19 mouse cellular contexts compared by ENCODE assay signal in the genomic region with DNA sequence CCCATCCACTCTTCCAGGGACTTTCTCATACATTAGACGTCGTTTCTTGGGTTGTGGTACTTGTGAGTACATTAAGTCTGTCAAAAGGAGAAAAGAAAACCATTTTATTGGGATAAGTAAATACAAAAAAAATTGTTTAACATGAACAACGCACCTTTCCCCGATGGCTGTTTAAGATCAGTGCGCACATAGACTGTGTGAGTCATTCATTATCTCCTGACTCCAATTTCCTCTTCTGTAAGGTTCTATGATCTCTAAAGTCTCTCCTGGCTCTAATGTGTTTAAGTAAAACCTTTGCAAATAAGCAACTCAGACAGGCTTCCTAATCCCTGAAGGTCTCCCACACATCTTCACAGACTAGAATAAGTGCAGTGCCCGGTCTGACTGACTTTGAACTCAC. TPM values are rescaled to one million over a fixed set of nuclear protein-coding genes. Genes with fewer than 3 reads are reported as not detected.
"Had no signal": no experiment of that assay in that cellular context is flagged by ENCODE, and none has a peak within 500 bp of the region (broad histone marks: within the 10 kb centered on the region; RNA-seq: fewer than 3 reads in every experiment).

No protein-coding gene starts in this region.

- DNase-seq: retina, postnatal 1 day; right cerebral cortex, adult 18-20 months; right cerebral cortex, postnatal 14 days; right cerebral cortex, postnatal 25 days; right cerebral cortex, postnatal 4 days; spleen, adult 18-20 months; thymus, adult 18-20 months; thymus, adult 2 months; thymus, postnatal 14 days; thymus, postnatal 25 days; thymus, postnatal 36 days; thymus, postnatal 4 days had no signal

- H3K4me3 ChIP-seq: neural tube, embryonic 15.5 days; stomach, embryonic 15.5 days had no signal

- H3K9me3 ChIP-seq: neural tube, embryonic 15.5 days; stomach, embryonic 15.5 days had no signal

- H3K27ac ChIP-seq: neural tube, embryonic 15.5 days; stomach, embryonic 15.5 days; stomach, postnatal 0 days had no signal

- H3K9ac ChIP-seq: neural tube, embryonic 15.5 days; stomach, embryonic 15.5 days had no signal

- H3K4me1 ChIP-seq: neural tube, embryonic 15.5 days; stomach, embryonic 15.5 days had no signal

- H3K27me3 ChIP-seq: neural tube, embryonic 15.5 days; stomach, embryonic 15.5 days had no signal

RNA-seq across cellular contexts. Expression of gene Gm20503, which starts 40.9 kb away (rescaled TPM):
- total RNA-seq: neutrophil, adult 5-6 weeks had no signal
- polyA plus RNA-seq: spleen, adult 2 months; testis, adult 2 months; thymus, adult 2 months; urinary bladder, adult 2 months had no signal
